Mouse (Mus musculus) splenic B cell, adult 2 months (primary cell): ENCODE measurements around the gene Frmd5.

ENCODE experiments used
- DNase-seq: peaks from one replicate; pipeline ENCODE4 v3.0.0-alpha.2; 2011; ENCODE audit warnings: low read depth, low spot score
- H3K27me3 ChIP-seq: 2 replicates; pipeline ENCODE4 v1.6.1; 2012; ENCODE audit warnings: mild to moderate bottlenecking, low read length, moderate library complexity, mixed read lengths; ENCODE audit not compliant: control insufficient read depth, poor library complexity, insufficient read depth, severe bottlenecking
- H3K36me3 ChIP-seq: 2 replicates; pipeline ENCODE4 v1.6.1; 2012; ENCODE audit warnings: mild to moderate bottlenecking, low read length, moderate library complexity, mixed read lengths; ENCODE audit not compliant: control insufficient read depth, poor library complexity, insufficient read depth, severe bottlenecking

Frmd5 gene

DNA sequence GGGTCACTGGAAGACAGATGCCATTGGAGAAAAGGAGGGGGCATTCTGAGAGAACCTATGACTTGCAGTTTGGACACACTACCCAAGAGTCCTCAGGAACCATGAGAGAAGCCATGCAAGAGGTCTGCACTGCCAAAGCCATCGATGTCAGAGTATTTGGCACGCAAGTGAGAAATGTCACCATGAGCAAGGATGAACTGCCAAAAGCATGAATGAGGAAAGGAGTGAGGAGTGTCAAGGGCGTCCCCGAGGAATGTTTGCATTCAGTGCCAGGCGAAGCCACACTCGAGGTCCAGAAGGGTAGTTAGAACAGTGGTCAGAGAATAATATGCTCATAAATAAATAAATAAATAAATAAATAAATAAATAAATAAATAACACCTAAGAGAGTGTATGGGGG lies 150.9 kb downstream of the Frmd5 start:
- no peaks in the 10 kb centered on the region for H3K27me3 ChIP-seq
- H3K36me3 ChIP-seq, result no peaks in the 10 kb centered on the region
- DNase-seq, result no peak

DNA sequence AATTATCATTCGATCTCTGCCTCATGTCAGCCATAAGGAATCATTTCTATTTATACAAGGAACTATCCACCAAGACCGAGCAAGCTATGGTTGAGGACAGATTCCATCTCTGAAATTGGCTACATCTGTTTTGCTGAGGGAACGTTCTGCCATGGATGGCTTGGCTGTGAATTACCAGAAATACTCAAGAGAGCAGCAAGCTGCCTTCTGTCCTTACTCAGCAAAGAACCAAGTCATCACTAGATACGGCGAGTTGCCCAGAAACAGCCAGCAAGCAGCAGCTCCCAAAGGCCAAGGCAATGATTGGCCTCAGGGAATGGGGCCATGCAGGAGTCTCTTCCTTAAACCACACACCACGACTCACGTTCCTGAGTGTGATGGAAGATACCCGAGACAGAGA lies 151.8 kb downstream of the Frmd5 start:
- no peaks in the 10 kb centered on the region for H3K36me3 ChIP-seq
- DNase-seq, result no peak
- H3K27me3 ChIP-seq, result no peaks in the 10 kb centered on the region

DNA sequence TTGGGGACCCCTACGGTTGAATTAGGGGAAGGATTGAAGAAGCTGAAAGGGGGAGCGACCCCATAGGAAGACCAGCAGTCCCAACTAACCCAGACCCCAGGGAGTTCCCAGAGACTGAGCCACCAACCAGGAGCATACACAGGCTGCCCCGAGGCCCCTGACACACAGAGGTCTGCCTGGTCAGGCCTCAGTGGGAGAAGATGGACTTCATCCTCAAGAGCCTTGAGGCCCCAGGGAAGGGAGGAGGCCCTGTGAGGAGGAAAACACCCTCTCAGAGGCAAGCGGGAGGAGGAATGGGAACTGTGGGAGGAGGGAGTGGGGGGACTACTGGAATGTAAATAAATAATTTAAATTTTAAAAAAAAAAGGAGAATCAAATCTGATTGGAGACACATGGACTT lies 160.4 kb downstream of the Frmd5 start:
- Histone ChIP-seq H3K27me3 (no peaks in the 10 kb centered on the region; the same call in 1 of the 2 replicates), H3K36me3 (no peaks in the 10 kb centered on the region)
- no peak for DNase-seq

DNA sequence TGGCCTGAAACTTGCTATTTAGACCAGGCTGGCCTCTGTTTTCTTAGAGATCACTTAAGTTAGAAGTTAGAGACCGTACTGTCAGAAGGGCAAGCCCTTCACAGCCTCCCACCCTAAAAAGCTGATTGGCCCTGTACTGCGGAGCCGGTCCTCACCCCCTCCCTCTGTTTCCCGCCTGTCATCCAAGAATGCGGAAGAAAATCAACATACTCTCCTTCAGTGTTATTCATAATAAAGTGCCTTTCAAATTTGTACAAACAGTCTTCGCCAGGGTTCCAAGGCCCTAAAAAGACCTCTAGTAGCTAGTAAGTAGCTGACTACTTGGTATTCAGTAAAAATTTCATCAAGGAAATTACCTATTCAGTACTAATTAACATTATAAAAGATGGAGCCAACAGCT lies 164.0 kb downstream of the Frmd5 start:
- no peaks in the 10 kb centered on the region for H3K36me3 ChIP-seq
- no peaks in the 10 kb centered on the region; the same call in 1 of the 2 replicates for H3K27me3 ChIP-seq
- DNase-seq, result no peak

DNA sequence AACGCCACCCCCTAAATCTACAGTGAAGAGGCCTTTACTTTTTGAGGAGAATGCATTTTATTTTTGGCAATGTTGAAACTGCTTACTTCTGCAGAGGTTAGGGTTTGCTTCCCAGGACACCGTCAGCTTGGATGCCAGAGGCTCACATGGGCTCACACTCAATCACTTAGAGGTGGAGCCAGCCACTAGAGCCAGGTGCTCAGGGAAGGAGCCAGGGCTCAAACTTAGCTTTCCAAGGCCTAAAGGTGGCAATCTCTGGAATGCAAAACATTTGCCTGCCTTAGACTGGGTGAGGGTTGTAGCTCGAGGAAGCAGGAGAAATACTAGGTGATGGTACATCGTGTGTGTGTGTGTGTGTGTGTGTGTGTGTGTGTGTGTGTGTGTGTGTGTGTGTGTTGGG lies 174.8 kb downstream of the Frmd5 start:
- DNase-seq, result no peak
- H3K27me3 ChIP-seq, result no peaks in the 10 kb centered on the region

DNA sequence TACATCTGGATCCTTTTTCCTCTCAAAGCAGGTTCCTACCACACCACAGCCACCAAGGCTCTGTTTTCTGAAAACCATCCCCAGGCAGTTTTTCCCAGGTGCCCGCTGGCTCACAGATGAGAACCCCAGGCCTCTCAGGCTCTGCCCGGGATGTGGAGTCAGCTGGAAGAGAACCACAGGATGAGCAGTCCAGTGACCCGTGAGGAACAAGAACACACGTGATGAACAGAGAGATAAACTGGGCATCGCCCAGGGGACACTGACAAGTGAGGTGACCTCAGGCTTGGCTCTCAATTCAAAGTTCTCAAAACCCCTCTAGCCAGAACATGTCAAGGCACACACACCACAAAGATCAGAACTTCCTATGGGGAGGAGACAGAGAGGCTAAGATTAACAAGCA lies 176.6 kb downstream of the Frmd5 start:
- Histone ChIP-seq H3K36me3 (no peaks in the 10 kb centered on the region), H3K27me3 (no peaks in the 10 kb centered on the region)
- DNase-seq, result no peak

More for the DNA sequence above, 174.8 kb downstream of the Frmd5 start:
- no peaks in the 10 kb centered on the region for H3K36me3 ChIP-seq

DNA sequence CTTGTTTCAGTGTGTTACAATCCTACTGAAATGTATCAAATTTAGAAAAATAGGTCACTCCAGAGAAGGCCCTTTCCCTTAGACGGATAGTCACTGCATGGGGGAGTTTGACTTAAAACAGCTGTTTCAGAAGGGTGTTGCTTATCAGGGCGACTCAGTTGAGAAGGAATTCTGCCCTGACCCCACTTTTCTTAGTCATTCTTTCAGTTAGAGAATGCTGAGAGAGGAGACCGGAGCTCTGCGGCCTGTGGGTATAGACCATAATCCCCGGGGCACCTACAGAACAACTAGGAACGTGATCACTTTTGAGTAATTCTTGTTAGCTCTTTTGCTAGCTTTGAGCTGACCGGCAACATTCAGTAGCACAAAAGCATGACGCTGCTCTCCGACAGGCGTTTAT lies 178.6 kb downstream of the Frmd5 start:
- Histone ChIP-seq H3K36me3 (no peaks in the 10 kb centered on the region), H3K27me3 (no peaks in the 10 kb centered on the region)
- DNase-seq, result no peak

DNA sequence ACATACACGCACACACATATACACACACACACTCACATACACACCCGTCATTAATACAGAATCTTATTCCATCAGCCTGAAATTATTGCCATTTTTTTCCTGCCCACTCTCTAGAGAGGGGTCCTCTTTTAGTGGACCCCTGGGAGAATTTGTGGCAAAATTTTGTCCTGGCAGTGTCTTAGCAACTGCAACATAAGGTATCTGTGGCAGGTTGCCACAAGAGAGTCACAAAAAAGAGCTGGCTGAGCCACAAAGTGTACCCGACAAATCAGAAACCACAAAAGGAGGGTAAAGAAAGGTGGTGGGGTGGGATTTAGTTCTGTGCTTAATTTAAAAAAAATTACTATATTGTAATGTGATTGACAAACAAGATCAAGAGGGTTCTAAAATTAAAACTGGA lies 181.0 kb downstream of the Frmd5 start:
- Histone ChIP-seq H3K27me3 (no peaks in the 10 kb centered on the region), H3K36me3 (no peaks in the 10 kb centered on the region)
- DNase-seq, result no peak

DNA sequence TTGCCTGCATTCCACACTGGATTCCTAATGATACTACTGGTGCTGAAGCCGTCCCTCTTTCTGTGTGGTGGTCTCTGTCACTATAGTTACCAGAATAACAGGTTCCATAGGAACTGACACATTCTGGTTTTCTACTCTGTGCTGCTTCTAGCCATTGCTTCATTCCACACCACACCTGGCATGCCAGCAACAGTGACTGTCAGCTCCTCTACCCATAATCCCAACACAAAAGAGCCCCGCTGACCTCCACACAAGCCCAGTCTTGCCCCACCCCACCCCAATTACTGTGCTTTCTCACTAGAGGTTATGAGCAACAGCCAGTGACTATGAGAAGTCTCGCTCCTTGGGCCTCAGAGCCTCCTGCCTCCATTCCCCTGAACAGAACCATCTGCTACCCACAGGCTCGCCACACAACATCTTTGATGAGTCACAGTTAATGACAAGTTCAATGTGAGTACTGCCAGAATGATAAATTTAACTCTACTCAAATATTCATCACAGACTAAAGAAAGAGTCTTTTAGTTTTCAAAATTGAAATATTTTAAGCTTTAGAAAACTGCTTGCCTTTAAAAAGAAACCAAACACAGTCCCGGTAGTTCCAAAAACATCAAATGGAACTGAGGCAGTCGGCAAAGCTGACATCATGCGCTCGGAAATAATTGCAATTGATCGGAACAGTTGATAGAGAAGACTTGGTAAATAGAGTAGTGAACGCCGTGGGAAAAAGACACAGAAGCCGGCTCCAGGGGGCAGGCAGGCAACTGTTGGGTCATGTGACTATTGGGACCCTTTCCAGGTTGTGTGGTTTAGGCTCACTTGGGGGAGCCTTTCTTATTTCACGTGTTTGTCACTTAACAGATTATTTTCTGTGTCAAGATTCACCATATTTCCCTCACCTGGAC lies 185.4 kb downstream of the Frmd5 start:
- no peak for DNase-seq
- no peaks in the 10 kb centered on the region for H3K36me3 ChIP-seq
- no peaks in the 10 kb centered on the region for H3K27me3 ChIP-seq

DNA sequence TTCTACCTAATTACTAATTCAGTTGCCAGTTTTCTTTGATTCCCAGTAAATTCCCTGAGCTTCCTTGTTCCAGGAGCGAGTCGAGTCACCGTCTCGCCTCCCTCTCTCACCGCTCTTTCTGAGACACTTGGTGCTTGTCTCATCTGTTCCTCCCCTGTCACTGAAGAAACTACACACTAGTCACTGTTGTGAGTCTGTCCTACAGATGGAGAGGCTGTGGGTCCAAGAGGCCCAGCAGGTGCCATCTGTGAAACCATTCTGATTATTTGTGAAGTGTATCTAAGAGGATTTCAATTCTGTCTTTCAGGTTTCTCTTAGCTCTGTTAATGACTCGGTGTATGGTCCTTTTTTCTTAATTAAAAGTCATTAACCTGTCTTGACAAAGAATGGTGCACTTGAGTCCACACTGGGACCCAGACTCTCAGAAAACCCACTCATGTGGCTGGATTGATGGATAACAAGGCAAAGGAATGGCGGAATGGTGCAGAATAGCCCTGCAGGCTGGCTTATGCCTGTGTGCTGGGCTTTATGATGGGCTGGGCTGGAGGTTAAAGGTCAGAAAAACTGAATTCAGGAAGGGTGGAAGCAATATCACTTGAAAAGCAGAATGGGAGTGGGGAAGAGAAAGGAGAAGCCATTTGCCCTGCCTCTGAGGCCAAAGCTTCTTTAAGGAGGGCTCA lies 186.2 kb downstream of the Frmd5 start:
- no peaks in the 10 kb centered on the region for H3K36me3 ChIP-seq
- no peak for DNase-seq
- no peaks in the 10 kb centered on the region for H3K27me3 ChIP-seq

DNA sequence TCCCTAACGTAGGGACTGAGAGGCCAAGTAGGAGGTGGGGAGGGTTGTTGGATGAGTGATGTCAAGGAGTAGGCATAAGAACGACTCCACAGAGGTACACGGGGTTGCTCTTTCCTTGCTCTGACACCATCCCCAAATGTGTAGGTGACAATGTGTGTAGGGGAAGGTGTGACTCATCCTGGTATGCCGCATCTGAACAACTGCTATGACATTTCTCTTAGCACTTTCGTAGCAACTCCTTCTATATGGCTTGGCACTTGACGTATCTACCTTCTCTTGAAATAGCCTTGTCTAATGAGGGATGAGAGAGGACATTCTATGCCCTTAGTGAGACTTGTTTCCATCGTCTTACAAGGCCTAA lies 191.7 kb downstream of the Frmd5 start:
- H3K27me3 ChIP-seq, result no peaks in the 10 kb centered on the region
- no peaks in the 10 kb centered on the region for H3K36me3 ChIP-seq
- no peak for DNase-seq

DNA sequence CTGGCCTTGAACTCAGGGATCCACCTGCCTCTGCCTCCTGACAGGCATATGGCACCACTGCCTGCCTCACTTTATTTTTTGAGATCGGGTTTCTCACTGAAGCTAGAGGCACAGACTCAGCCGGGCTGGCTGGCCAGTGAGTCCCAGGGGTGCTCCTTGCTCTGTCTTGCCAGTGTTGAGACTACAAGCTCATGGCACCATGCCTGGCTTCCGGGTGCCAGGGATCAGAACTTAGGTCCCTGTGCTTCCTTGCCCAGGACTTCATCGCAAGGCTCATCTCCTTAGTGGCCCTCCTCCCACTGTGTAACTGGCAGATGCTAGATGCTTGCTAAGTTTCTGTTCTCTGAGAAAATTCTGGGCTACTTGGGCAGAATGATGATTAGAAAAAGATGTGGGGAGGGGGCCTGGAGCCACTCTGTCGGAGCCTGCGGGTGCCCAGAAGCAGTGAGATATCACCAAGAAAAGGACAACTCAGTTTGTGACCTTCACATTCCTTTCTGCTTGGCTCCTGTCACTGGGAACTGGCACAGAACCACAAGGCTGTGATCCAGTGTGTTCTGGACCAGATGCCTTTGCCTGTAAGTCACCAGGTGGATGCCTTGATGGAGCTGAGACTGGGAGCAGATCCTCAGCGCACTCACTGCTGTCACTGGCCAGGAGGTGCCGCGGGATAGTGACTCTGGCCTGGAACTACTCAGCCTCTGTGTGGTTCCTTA lies 192.2 kb downstream of the Frmd5 start:
- no peak for DNase-seq
- Histone ChIP-seq H3K27me3 (no peaks in the 10 kb centered on the region), H3K36me3 (no peaks in the 10 kb centered on the region)

DNA sequence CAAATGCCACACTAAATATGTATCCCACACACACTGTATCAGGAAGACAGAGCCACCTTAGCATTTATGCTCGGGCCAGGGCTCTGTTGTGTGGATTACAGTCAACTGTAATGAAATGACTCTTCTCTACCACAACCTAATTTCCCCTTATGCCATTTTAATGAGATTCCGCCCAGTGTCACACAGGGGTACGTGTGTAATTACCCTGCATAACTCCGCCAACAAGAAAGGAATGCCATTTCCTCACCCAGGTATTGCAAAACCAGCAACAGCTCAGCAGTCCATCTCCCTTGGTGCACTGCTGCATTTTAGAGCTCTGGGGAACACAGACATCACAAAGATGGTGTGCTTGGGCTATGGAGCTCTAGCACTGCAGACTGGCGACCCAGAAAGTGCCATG lies 194.8 kb downstream of the Frmd5 start:
- DNase-seq, result no peak
- H3K27me3 ChIP-seq, result no peaks in the 10 kb centered on the region
- no peaks in the 10 kb centered on the region for H3K36me3 ChIP-seq

DNA sequence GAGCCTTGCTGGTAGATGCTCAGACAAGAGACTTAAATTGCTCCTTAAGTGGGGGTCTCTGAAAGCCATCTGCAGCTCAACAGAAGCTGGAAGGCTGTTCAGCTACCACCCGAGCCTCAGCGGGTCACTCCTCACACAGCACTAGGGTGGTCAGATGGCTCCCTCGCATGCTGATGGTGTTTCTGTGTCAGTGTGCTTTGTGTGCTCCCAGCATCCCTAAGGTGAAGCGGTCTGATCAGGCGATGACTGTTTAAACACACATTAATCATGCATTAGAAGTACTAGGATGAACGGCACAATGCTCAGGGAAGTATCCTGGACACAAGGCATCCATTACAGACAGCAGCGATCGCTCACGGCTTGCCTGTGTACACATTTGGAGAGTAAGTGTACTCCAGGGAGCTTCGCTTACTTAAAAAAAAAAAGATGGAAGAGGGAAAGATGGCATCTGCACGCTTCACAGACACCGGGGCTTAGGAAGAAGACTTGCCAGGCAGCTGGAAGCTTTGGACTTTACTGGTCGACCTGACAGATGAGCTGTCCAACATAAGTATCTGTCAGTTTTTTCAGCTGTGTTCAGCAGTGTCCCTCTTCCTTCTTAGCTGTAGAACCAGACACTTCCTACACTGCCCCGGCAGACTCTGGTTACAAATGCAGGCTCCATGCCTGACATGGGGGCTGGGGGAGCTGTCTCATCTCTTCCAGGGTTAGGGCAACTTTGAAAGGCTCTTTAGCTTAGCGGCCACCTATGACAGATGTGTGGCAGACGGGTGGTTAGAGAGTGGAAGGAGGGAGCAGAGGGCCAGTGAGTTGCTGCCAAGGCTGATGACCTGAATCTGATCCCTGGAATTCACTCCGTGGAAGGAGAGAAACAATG lies 196.6 kb downstream of the Frmd5 start:
- H3K36me3 ChIP-seq, result no peaks in the 10 kb centered on the region
- H3K27me3 ChIP-seq, result no peaks in the 10 kb centered on the region
- DNase-seq, result no peak
